Mouse (Mus musculus) midbrain, embryonic 14.5 days (tissue): ENCODE measurements at regions not wholly inside any gene's neighbourhood (a gene's known extent, or its start where the extent isn't known, plus 50 kb on each side); places are given as distances from the start of the nearest gene placed in this dataset.

ENCODE experiments used
- ATAC-seq: fragments of 200-750 bp; cut with Nextera tagmentation; 2 replicates; pipeline ENCODE4 v1.8.0; 2017; ENCODE audit warnings: moderate number of reproducible peaks, moderate library complexity; ENCODE audit not compliant: low FRiP score, low TSS enrichment
- DNase-seq: peaks from one replicate; pipeline ENCODE4 v3.0.0-alpha.2; 2015
- H3K27ac ChIP-seq: fragments of 300-500 bp; sonication (generic); replicated peaks from 2 replicates; pipeline ENCODE4 v1.5.1; 2014; ENCODE audit warnings: mild to moderate bottlenecking, low read depth, low read length, moderate library complexity
- H3K27me3 ChIP-seq: fragments of 300-500 bp; sonication (generic); 2 replicates; pipeline ENCODE4 v1.6.1; 2014; ENCODE audit warnings: low read length, control low read depth, mixed read lengths; ENCODE audit not compliant: control insufficient read depth, insufficient read depth
- H3K36me3 ChIP-seq: fragments of 300-500 bp; sonication (generic); 2 replicates; pipeline ENCODE4 v1.6.1; 2014; ENCODE audit warnings: low read length, control low read depth; ENCODE audit not compliant: control insufficient read depth, insufficient read depth
- H3K4me1 ChIP-seq: fragments of 300-500 bp; sonication (generic); 2 replicates; pipeline ENCODE4 v1.6.1; 2014; ENCODE audit warnings: mild to moderate bottlenecking, antibody characterized with exemption, low read length, control low read depth; ENCODE audit not compliant: control insufficient read depth, insufficient read depth
- H3K4me2 ChIP-seq: fragments of 300-500 bp; sonication (generic); 2 replicates; pipeline ENCODE4 v1.6.1; 2014; ENCODE audit warnings: mild to moderate bottlenecking, low read length, moderate library complexity
- H3K4me3 ChIP-seq: fragments of 300-500 bp; sonication (generic); replicated peaks from 2 replicates; pipeline ENCODE4 v1.5.1; 2014; ENCODE audit warnings: low read depth, low read length
- H3K9ac ChIP-seq: fragments of 300-500 bp; sonication (generic); replicated peaks from 2 replicates; pipeline ENCODE4 v1.6.1; 2014; ENCODE audit warnings: mild to moderate bottlenecking, low read length, moderate library complexity
- H3K9me3 ChIP-seq: fragments of 300-500 bp; sonication (generic); 2 replicates; pipeline ENCODE4 v1.6.1; 2016; ENCODE audit warnings: low read length, control low read depth, mixed read lengths; ENCODE audit not compliant: control insufficient read depth
- WGBS: fragments of 180-500 bp; shearing (Covaris S2); extraction: QIAGEN DNeasy Blood & Tissue Kit; methylation state at CpG from one replicate; pipeline ENCODE4 v1.1.7; 2014; 5-methylcytosine and 5-hydroxymethylcytosine counted together

- no peaks in the 10 kb centered on the region for H3K4me1 ChIP-seq
- no peak for DNase-seq
- H3K4me3 ChIP-seq: no peak overlapping the region
- H3K9ac ChIP-seq: no peak overlapping the region
- H3K27ac ChIP-seq: no peak overlapping the region
- no peak overlapping the region for H3K4me2 ChIP-seq
- ATAC-seq: no peak
- no peaks in the 10 kb centered on the region for H3K36me3 ChIP-seq
- H3K27me3 ChIP-seq: no peaks in the 10 kb centered on the region
- WGBS: 88% methylated on average over 1 of the region's 1 CpGs
- no peaks in the 10 kb centered on the region for H3K9me3 ChIP-seq
These were observed 594.7 kb upstream of the Adamts9 start for GRCm38 (mm10) chr6:93537971-93538370.

- Histone ChIP-seq H3K4me2 (no peak overlapping the region), H3K36me3 (no peaks in the 10 kb centered on the region), H3K9me3 (no peaks in the 10 kb centered on the region), H3K4me3 (no peak overlapping the region), H3K27ac (no peak overlapping the region), H3K9ac (no peak overlapping the region), H3K27me3 (no peaks in the 10 kb centered on the region), H3K4me1 (no peaks in the 10 kb centered on the region)
- 96% methylated on average over 1 of the region's 1 CpGs for WGBS
- ATAC-seq (no peak), DNase-seq (no peak)
These were observed 593.8 kb upstream of the Adamts9 start for GRCm38 (mm10) chr6:93537126-93537525.

- H3K27ac ChIP-seq: no peak overlapping the region
- no peak overlapping the region for H3K9ac ChIP-seq
- H3K27me3 ChIP-seq: no peaks in the 10 kb centered on the region
- no peaks in the 10 kb centered on the region for H3K9me3 ChIP-seq
- 93% methylated on average over 2 of the region's 2 CpGs for WGBS
- H3K4me2 ChIP-seq: no peak overlapping the region
- ATAC-seq: no peak
- H3K4me1 ChIP-seq: no peaks in the 10 kb centered on the region
- no peaks in the 10 kb centered on the region for H3K36me3 ChIP-seq
- H3K4me3 ChIP-seq: no peak overlapping the region
- no peak for DNase-seq
These were observed 570.5 kb upstream of the Adamts9 start for GRCm38 (mm10) chr6:93513818-93514217.

- no peak for ATAC-seq
- Histone ChIP-seq H3K36me3 (no peaks in the 10 kb centered on the region), H3K27ac (no peak overlapping the region), H3K27me3 (no peaks in the 10 kb centered on the region), H3K9ac (no peak overlapping the region), H3K9me3 (no peaks in the 10 kb centered on the region), H3K4me2 (no peak overlapping the region), H3K4me3 (no peak overlapping the region), H3K4me1 (no peaks in the 10 kb centered on the region)
- WGBS: 40% methylated on average over 1 of the region's 1 CpGs
- no peak for DNase-seq
These were observed 566.6 kb upstream of the Adamts9 start for GRCm38 (mm10) chr6:93509857-93510256.

- WGBS: 56% methylated on average over 4 of the region's 4 CpGs
- H3K9me3 ChIP-seq: no peaks in the 10 kb centered on the region
- no peaks in the 10 kb centered on the region for H3K4me1 ChIP-seq
- H3K9ac ChIP-seq: no peak overlapping the region
- no peaks in the 10 kb centered on the region for H3K27me3 ChIP-seq
- no peak for DNase-seq
- H3K27ac ChIP-seq: no peak overlapping the region
- no peak overlapping the region for H3K4me2 ChIP-seq
- H3K36me3 ChIP-seq: no peaks in the 10 kb centered on the region
- H3K4me3 ChIP-seq: no peak overlapping the region
- no peak for ATAC-seq
These were observed 554.5 kb upstream of the Adamts9 start for GRCm38 (mm10) chr6:93497824-93498223.

GRCm38 (mm10) chr6:93488441-93488955, 545.2 kb upstream of the Adamts9 start:
- ATAC-seq (no peak), DNase-seq (peak; percentile 83)
- Histone ChIP-seq H3K9ac (no peak overlapping the region), H3K27ac (no peak overlapping the region), H3K9me3 (no peaks in the 10 kb centered on the region), H3K36me3 (no peaks in the 10 kb centered on the region), H3K4me2 (no peak overlapping the region), H3K4me3 (no peak overlapping the region), H3K27me3 (no peaks in the 10 kb centered on the region), H3K4me1 (no peaks in the 10 kb centered on the region)
- WGBS: 65% methylated on average over 2 of the region's 2 CpGs

- H3K27me3 ChIP-seq: no peaks in the 10 kb centered on the region
- no peak overlapping the region for H3K9ac ChIP-seq
- H3K4me2 ChIP-seq: no peak overlapping the region
- H3K4me1 ChIP-seq: no peaks in the 10 kb centered on the region
- WGBS: 67% methylated on average over 2 of the region's 2 CpGs
- ATAC-seq (no peak), DNase-seq (no peak)
- H3K9me3 ChIP-seq: no peaks in the 10 kb centered on the region
- H3K27ac ChIP-seq: no peak overlapping the region
- H3K4me3 ChIP-seq: no peak overlapping the region
- H3K36me3 ChIP-seq: no peaks in the 10 kb centered on the region
These were observed 535.2 kb upstream of the Adamts9 start for GRCm38 (mm10) chr6:93478521-93478920.

- Histone ChIP-seq H3K4me1 (no peaks in the 10 kb centered on the region), H3K27me3 (no peaks in the 10 kb centered on the region), H3K27ac (no peak overlapping the region), H3K9me3 (no peaks in the 10 kb centered on the region), H3K9ac (no peak overlapping the region), H3K36me3 (no peaks in the 10 kb centered on the region), H3K4me3 (no peak overlapping the region), H3K4me2 (no peak overlapping the region)
- WGBS: 11% methylated on average over 1 of the region's 1 CpGs
- no peak for ATAC-seq
- no peak for DNase-seq
These were observed 531.7 kb upstream of the Adamts9 start for GRCm38 (mm10) chr6:93474981-93475380.

GRCm38 (mm10) chr6:93467867-93468266, 524.6 kb upstream of the Adamts9 start:
- no peak overlapping the region for H3K4me3 ChIP-seq
- H3K27ac ChIP-seq: no peak overlapping the region
- DNase-seq (no peak), ATAC-seq (no peak)
- H3K36me3 ChIP-seq: no peaks in the 10 kb centered on the region
- H3K27me3 ChIP-seq: no peaks in the 10 kb centered on the region
- H3K4me1 ChIP-seq: no peaks in the 10 kb centered on the region
- H3K9me3 ChIP-seq: no peaks in the 10 kb centered on the region
- no peak overlapping the region for H3K4me2 ChIP-seq
- no peak overlapping the region for H3K9ac ChIP-seq
- WGBS: 94% methylated on average over 5 of the region's 5 CpGs
